Mouse (Mus musculus): ENCODE measurements around the gene Gm20708. TPM values are rescaled to one million over a fixed set of nuclear protein-coding genes. Genes with fewer than 3 reads are reported as not detected.
A peak's percentile ranks its signal among the peaks of the same experiment; 100 is the strongest.

The Gm20708 gene
- 0.83 and 0.93 TPM in 2 replicates for total RNA-seq (2021)
- long read RNA-seq, experiment 1, partial matches to known transcripts, result 2 of 3 reads
- long read RNA-seq, experiment 1, other reads (novel, unspliced or antisense), result 1 of 3 reads
- long read RNA-seq, experiment 2, partial matches to known transcripts, result 3 of 10 reads
- long read RNA-seq, experiment 2, other reads (novel, unspliced or antisense), result 7 of 10 reads

DNA sequence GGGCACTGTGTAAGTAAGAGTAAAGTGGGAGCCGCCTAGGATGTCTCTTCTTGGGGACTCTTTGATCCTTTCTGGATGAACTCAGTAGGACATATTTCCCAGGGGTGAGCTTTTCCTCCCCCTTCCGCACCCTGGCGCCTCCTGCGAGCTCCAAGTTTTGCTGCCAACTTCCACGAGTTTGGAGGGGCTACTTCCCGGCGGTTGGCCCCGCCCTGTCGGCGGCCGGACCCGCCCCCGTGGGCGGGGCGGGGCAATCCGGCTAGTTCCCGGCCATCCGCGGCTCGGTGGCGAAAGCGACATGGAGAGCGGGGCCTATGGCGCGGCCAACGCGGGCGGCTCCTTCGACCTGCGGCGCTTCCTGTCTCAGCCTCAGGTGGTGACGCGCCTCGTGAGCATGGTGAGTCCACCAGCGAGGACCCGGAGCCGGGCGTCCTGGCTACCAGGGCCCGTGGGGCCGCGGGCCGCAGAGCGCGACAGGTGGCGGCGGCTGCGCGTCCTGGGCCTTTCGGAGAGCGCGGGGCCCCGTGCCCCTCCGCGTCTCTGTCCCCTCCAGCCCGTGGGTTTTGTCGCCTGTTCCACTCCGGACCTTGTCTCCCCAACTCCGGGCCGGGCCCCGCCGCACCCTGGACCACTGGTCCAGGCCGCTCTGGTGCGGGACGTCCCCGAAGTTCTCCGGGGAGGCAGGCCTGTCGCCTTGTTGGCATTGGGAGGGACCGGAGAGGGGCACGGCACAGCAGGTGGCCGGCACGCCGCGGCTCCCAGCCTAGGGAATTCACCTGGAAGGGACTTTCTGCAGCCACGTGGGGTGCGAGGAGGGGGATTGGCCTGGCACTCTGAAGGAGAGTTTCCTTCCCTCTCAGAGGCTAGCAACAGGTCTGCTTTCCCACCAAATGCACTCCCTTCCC is at the start of gene Gm20708, which contains the start of gene Syngr2:
TSS of gene Gm20708 (plus strand) at position 262 of the 905 bp plus-strand sequence.
TSS of gene Syngr2 (plus strand) at position 262 of the 905 bp plus-strand sequence.
- DNase-seq, result peak; percentile 83

DNA sequence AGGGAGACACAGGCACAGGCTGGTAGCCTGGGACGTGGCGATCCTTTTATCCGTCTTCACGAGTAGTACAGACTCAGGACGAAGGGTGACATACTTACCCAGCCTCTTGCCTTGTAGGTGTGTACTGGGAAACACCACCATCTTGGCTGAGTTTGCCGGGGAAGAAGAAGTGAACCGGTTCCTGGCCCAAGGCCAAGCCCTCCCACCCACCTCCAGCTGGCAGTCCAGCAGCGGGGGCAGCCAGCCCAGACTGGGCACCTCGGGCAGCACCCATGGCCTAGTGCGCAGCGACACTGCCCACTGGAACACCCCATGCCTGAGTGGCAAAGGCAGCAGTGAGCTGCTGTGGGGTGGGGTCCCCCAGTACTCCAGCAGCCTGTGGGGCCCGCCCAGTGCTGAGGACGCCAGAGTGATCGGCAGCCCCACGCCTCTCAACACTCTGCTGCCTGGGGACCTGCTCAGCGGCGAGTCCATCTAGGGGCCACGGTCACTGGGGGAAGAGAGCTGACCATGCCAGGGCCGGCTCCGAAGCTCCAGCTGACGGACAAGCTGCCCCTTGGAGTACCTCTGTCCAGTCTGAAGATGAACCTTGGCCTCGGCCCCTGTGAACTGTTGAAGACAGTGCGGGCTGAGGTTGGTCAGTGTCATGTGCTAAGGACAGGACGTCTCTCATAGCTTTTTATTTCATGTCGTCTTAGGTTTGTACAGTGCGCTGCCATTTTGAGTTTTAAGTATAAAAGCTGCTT is 48.9 kb upstream of the Gm20708 start:
- DNase-seq, result no peak

- no peak for DNase-seq
These were observed 47.7 kb upstream of the Gm20708 start for GRCm38 (mm10) chr11:117761801-117762200.

GRCm38 (mm10) chr11:117762246-117762645 is 47.2 kb upstream of the Gm20708 start:
- DNase-seq, result no peak

GRCm38 (mm10) chr11:117764319-117764718 is 45.1 kb upstream of the Gm20708 start:
- no peak for DNase-seq

DNA sequence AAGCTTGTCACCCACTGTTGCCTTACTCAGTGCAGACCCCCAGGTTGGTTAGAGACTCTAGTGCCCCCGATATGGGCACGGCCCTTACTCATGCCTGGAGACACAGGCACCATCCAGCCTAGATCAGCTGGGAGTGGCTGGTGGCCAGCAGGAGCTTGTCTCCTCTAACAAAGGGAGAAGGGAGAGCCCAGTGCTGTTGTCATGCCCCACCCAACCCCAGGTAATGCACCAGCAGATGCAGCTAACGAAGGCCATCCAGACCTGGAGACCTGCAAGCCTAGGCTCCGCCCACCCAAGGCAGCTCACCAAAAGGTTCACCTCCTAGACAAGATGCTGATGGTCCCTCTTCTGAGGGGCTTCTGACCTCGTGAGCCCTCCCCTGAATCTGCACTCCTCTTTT is 44.1 kb upstream of the Gm20708 start:
- DNase-seq, result no peak

DNA sequence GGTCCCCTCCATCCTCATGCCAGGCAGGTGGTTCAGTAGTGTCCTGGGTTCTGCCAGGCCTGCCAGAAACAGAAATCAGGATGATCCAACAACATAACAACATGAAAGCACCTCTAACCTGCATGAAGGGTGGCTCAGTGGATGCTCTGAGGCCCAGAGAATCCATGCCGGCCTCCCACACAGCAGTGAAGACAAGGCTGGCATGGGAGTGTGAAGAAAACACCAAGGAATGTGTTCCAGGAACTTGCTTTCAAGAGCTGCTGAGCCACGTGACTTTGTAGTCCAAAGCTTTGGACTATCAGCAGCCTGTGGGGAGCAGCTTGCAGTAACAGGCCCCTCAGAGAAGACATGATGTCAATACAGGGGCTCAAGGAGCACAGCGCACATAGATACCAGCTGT is 43.2 kb upstream of the Gm20708 start:
- DNase-seq, result no peak

DNA sequence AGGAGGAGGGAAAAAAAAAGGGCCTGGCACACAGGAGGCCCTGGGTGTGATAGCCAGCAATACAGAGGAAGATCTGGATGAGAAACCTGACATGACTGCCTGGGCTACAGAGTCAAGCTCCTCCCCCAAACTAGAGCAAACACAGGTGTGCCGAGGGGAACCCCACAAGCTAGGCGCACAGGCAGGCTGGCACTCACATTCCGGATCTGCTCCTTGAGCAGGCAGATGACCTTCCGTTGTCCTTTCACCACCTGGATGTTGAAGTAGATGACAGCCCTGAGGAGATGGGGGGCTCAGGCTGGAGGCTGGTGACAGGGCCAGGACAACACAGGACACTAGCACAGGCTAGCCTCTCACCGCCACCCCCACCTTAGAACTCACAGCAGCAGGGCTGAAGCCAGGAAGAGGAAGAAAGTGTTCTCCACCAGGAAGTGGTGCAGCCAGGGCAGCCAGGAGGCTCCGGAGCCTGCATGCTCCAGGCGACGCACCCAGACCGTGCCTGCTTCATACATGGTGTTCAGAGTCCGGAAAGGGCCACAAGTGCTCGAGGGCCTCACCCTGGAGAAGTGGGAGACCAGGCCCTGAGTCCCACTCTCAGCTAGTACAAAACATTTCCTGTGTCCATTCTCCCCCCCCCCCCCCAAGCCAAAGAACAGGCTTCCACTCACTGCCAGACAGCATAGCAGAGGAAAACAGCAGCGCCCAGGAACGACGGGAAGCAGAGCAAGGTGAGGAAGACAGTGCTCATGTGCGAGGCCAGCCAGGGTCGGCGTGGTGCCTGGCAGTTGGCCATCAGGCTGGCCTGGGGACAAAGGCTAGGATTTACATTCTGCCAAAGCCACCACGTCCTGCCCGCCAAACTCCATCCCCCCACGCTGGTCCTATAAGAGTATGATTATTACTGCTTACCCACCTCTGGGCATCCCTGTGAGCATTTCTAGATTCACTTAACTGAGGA is 40.5 kb upstream of the Gm20708 start:
- DNase-seq, result no peak

DNA sequence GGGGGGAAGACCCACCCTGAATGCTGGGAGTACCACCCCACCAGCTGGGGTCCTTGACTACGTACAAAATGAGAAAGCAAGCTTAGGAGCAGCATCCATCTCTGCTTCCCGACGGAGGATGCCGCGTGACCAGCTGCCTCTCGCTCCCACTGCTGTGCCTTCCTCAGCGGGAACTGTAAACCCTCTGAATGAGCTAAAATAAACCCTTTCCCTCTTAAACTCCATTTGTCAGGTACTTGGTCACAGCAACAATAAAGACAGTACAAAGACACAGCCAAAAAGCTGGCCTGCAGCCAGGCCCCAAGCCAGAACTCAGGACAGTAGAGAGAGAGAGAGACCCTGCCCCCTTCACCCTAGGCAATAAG is 39.8 kb upstream of the Gm20708 start:
- DNase-seq, result no peak

- DNase-seq, result no peak
These were observed 39.1 kb upstream of the Gm20708 start for GRCm38 (mm10) chr11:117770407-117770806.

DNA sequence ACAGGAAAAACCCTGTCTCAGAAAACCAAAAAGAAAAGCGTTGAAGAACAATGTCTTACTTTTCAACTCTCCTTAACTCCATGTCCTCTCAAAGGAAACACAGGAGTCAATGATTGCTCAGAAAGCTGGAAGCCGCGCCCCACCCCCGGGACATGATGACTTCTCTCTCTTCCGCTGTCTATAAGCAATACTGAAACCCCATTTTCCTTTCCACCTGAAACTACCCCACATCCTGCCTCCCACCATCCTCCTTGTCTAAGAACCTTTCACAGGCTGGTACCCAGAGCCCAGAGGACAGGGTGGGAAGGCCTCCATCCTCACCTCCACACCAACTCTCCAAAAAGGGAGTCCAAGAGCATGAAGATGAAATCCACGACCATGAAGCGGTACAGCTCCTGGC is 37.1 kb upstream of the Gm20708 start:
- DNase-seq, result no peak

- no peak for DNase-seq
These were observed 34.5 kb upstream of the Gm20708 start for GRCm38 (mm10) chr11:117774925-117775324.

DNA sequence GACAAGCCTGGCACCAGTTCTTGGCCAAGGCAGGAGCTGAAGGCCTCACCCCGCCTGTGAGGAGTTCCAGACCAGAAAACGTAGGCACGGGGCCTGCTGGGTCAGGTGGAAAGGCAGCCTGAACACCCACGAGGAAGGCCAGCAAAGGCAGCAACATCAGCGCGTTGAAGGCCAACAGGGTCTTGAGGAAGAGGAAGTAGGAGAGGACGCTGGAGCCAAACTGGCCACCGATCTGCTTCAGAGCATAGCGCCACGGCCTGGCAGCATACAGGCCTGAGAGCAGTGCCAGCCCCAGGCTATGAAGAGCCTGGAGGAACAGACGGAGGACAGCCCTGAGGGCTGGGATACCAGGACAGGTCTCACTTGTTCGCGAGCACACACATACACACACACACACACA is 33.9 kb upstream of the Gm20708 start:
- no peak for DNase-seq

DNA sequence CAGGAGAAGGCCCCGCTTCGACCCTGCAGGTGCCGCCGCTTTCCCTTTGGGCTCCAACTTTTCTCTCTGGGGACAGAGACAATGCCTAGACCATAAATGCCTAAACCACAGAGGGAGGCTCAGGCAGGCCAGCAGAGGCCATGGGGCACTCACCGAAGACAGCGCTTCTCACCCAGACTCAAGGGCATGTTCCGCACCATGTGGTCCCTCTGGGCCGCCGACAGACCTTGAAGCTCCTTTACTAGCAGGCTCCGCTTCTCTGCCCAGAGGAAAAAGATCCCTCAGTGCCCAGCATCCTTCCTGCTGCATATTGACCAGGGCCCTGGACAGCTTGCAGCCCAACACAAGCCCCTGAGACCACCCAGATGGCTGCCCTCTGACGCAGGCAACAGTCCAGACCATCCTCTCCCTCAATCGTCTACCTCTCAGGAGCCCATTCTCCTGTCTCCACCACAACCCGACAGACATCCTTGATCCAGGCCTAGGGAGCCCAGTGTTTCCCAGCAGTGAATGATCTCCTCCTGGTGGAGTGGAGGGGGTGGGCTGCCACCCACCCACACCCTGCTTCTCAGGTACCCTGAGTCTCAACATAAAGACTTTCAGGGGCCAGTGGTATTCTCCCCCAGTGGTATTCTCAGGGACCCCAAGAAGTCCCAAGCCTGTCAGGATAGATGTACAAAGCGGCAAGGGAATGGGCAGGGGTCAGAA is 33.2 kb upstream of the Gm20708 start:
- peak; percentile 78 for DNase-seq

- DNase-seq, result no peak
These were observed 32.4 kb upstream of the Gm20708 start for GRCm38 (mm10) chr11:117777111-117777510.

- DNase-seq, result peak; percentile 60
These were observed 31.4 kb upstream of the Gm20708 start for GRCm38 (mm10) chr11:117778031-117778430.

- peak; percentile 73 for DNase-seq
These were observed 30.5 kb upstream of the Gm20708 start for GRCm38 (mm10) chr11:117778851-117779433.

GRCm38 (mm10) chr11:117779434-117780198 is 29.9 kb upstream of the Gm20708 start:
- peak; percentile 88 for DNase-seq

DNA sequence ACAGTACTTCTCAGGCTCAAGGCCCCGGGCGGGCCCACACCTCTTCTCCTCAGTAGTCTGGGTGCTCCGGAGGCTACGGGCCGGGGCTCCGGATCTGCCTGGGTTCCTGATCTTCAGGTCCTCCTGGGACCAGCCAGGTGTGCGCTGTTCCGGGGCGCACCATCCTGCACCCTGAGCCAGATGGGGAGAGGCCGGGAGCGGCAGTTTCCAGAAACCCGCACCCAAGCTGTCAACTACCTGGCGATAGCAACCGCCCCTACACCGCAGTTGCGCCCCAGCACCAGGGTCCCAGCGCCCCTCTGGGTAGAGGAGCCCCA is 29.3 kb upstream of the Gm20708 start:
- no peak for DNase-seq

GRCm38 (mm10) chr11:117780582-117781111 is 28.8 kb upstream of the Gm20708 start:
- peak; percentile 95 for DNase-seq

All from adrenal gland, postnatal 14 days (tissue).